Mouse (Mus musculus) heart, postnatal 0 days (tissue): Measurements from ENCODE around the gene Tbc1d23. TPM values are rescaled to one million over a fixed set of nuclear protein-coding genes. Genes with fewer than 3 reads are reported as not detected.

Source experiments
- ATAC-seq: fragments of 200-750 bp; cut with Nextera tagmentation; 2 replicates; pipeline ENCODE4 v1.8.0; 2017; ENCODE audit warnings: low read depth, moderate number of reproducible peaks, moderate library complexity; ENCODE audit not compliant: insufficient read depth
- DNase-seq: peaks from one replicate; pipeline ENCODE4 v3.0.0-alpha.2; 2016; ENCODE audit warnings: low spot score
- H3K27ac ChIP-seq: fragments of 300-500 bp; sonication (generic); 2 replicates; pipeline ENCODE4 v1.5.1; 2014; ENCODE audit warnings: low read depth, mild to moderate bottlenecking
- H3K27me3 ChIP-seq: fragments of 300-500 bp; sonication (generic); 2 replicates; pipeline ENCODE4 v1.6.1; 2014; ENCODE audit warnings: low read length, mixed read lengths; ENCODE audit not compliant: control insufficient read depth, insufficient read depth
- H3K36me3 ChIP-seq: fragments of 300-500 bp; sonication (generic); replicated peaks from 2 replicates; pipeline ENCODE4 v1.6.1; 2014; ENCODE audit warnings: low read length, mixed read lengths; ENCODE audit not compliant: control insufficient read depth, insufficient read depth
- H3K4me1 ChIP-seq: fragments of 300-500 bp; sonication (generic); 2 replicates; pipeline ENCODE4 v1.6.1; 2014; ENCODE audit warnings: antibody characterized with exemption; ENCODE audit not compliant: control insufficient read depth, insufficient read depth
- H3K4me2 ChIP-seq: fragments of 300-500 bp; sonication (generic); 2 replicates; pipeline ENCODE4 v1.6.1; 2014; ENCODE audit warnings: low read depth, mild to moderate bottlenecking, low read length, moderate library complexity
- H3K4me3 ChIP-seq: fragments of 300-500 bp; sonication (generic); 2 replicates; pipeline ENCODE4 v1.5.1; 2014; ENCODE audit warnings: low read depth, low read length
- H3K9ac ChIP-seq: fragments of 300-500 bp; sonication (generic); replicated peaks from 2 replicates; pipeline ENCODE4 v1.6.1; 2014; ENCODE audit warnings: low read depth, low read length, mixed read lengths
- H3K9me3 ChIP-seq: fragments of 300-500 bp; sonication (generic); replicated peaks from 2 replicates; pipeline ENCODE4 v1.6.1; 2016; ENCODE audit warnings: low read length; ENCODE audit not compliant: control insufficient read depth
- CTCF ChIP-seq: IDR thresholded peaks from 2 replicates; pipeline ENCODE4 v1.5.1; 2016; ENCODE audit warnings: antibody characterized with exemption, control low read depth, low read depth
- EP300 ChIP-seq: IDR thresholded peaks from 2 replicates; pipeline ENCODE4 v1.6.1; 2016; ENCODE audit warnings: antibody characterized with exemption, low read depth
- WGBS: fragments of 180-500 bp; shearing (Covaris S2); extraction: QIAGEN DNeasy Blood & Tissue Kit; methylation state at CpG from one replicate; pipeline ENCODE4 v1.1.7; 2014; 5-methylcytosine and 5-hydroxymethylcytosine counted together
- polyA plus RNA-seq: library from polyadenylated mRNA; unstranded; fragments of >200 nt; fragmentation: Nextera tagmentation; extraction: Ambion mirVana; gene quantifications from 2 replicates; pipeline ENCODE4 v1.2.1, GENCODE M21; 2015
- total RNA-seq: library from RNA; depleted of rRNA; stranded (reverse); fragments of >200 nt; gene quantifications from 2 replicates; pipeline ENCODE4 v1.2.3, GENCODE M21; 2014; ENCODE audit warnings: low replicate concordance; rRNA removed

The Tbc1d23 gene
- total RNA-seq (19.3 and 40.9 TPM in 2 replicates), polyA plus RNA-seq (13.4 and 13.6 TPM in 2 replicates)

- peak within 1 kb of the TSS; percentile 91 for H3K4me3 ChIP-seq
- TF ChIP-seq EP300 (no peak), CTCF (no peak)
- ATAC-seq (peak; percentile 97), DNase-seq (peak; percentile 99)
- H3K4me1 ChIP-seq = peaks cover 17% of the 10 kb centered on the region
- no peaks in the 10 kb centered on the region for H3K27me3 ChIP-seq
- peak within 1 kb of the TSS; percentile 80 for H3K4me2 ChIP-seq
- peak within 1 kb of the TSS; percentile 78 for H3K27ac ChIP-seq
- under 1% methylated on average over 42 of the region's 42 CpGs for WGBS
- no peaks in the 10 kb centered on the region for H3K9me3 ChIP-seq
- H3K9ac ChIP-seq = peak within 1 kb of the TSS; percentile 82
- no peaks in the 10 kb centered on the region for H3K36me3 ChIP-seq
Measured at GRCm38 (mm10) chr16:57231089-57231936, at the start of gene Tbc1d23. Gene Tbc1d23, minus strand, starts transcription at chr16:57231504.

DNA sequence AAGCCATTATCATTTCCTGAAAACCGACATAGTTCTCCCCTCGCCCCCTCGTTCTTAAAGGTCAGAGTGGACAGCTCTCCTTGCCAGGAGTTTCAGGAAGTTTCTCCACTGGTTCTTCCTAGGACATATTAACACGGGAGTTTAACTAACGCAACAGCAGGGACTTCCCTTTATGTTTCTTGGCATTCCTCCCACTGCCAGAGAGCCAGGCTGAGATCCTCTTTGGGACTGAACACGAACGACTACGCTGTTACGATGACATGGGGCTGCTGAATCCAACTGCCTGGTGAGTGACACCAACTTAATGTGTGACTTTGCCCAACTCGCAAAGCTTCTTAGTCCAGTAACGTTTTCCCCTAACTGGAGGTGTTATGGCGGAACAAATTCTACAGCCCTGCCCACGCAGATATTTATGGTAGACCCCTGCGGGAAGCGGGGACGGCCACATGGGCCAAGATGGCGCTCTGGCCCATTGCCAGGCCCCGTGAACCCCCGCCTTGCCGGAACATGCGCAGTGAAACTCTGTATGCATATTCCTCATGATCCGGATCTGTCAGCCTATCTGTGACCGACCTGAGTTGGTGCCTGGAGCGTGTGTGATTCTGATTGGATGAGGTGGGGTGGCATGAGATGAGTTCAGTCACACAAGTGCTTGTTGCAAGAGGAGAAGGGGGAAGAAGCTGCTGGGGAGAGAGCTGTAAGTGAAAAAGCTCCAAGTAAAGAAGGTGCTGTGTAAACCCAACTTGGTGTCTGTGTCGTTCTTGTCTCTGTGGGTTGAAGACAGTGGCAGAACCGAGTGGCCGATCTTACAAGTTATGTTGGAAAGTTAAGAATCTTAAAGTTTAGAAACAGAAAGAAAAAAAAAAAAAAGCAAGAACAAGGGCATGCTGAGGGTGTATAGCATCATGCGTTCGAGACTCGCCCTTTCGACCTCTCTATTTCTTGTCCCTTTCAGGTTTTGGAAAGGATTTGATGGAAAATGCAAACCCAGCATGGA is 49.2 kb upstream of the Tbc1d23 start:
- WGBS = 77% methylated on average over 31 of the region's 31 CpGs
- Histone ChIP-seq H3K4me2 (no peak overlapping the region), H3K9me3 (no peaks in the 10 kb centered on the region), H3K4me1 (no peaks in the 10 kb centered on the region), H3K27me3 (no peaks in the 10 kb centered on the region), H3K4me3 (no peak overlapping the region), H3K27ac (no peak overlapping the region), H3K9ac (no peak overlapping the region), H3K36me3 (no peaks in the 10 kb centered on the region)
- peak; percentile 57 for DNase-seq
- no peak for TF ChIP-seq EP300
- no peak for TF ChIP-seq CTCF
- no peak for ATAC-seq

- TF ChIP-seq EP300 = no peak
- TF ChIP-seq CTCF = no peak
- no peak overlapping the region for H3K4me3 ChIP-seq
- no peaks in the 10 kb centered on the region for H3K36me3 ChIP-seq
- no peaks in the 10 kb centered on the region for H3K9me3 ChIP-seq
- H3K27ac ChIP-seq = no peak overlapping the region
- no peak overlapping the region for H3K9ac ChIP-seq
- H3K4me1 ChIP-seq = no peaks in the 10 kb centered on the region
- H3K4me2 ChIP-seq = no peak overlapping the region
- no peak for DNase-seq
- WGBS = 86% methylated on average over 10 of the region's 12 CpGs
- H3K27me3 ChIP-seq = no peaks in the 10 kb centered on the region
- no peak for ATAC-seq
Measured at GRCm38 (mm10) chr16:57278976-57279626, 47.8 kb upstream of the Tbc1d23 start.

GRCm38 (mm10) chr16:57269751-57270150 is 38.4 kb upstream of the Tbc1d23 start:
- peaks cover 10% of the 10 kb centered on the region for H3K4me1 ChIP-seq
- H3K9me3 ChIP-seq = no peaks in the 10 kb centered on the region
- no peak for DNase-seq
- H3K9ac ChIP-seq = no peak overlapping the region
- no peak overlapping the region for H3K4me2 ChIP-seq
- WGBS = 92% methylated on average over 13 of the region's 13 CpGs
- TF ChIP-seq CTCF = no peak
- TF ChIP-seq EP300 = no peak
- ATAC-seq = no peak
- no peaks in the 10 kb centered on the region for H3K36me3 ChIP-seq
- no peak overlapping the region for H3K27ac ChIP-seq
- no peak overlapping the region for H3K4me3 ChIP-seq
- no peaks in the 10 kb centered on the region for H3K27me3 ChIP-seq
